Mouse (Mus musculus) heart, adult 10 weeks (tissue): ENCODE results near the gene Plekha6. TPM values are rescaled to one million over a fixed set of nuclear protein-coding genes. Genes with fewer than 3 reads are reported as not detected.

Experiments
- polyA plus RNA-seq: library from polyadenylated mRNA; stranded (reverse); fragments of 350-450 nt; fragmentation: Illumina TruSeq; extraction: RNeasy Lipid Tissue Mini Kit (QIAGEN cat#74804); gene quantifications from one replicate; pipeline ENCODE4 v1.2.3, GENCODE M21; 2014; ENCODE audit warnings: low read depth, low replicate concordance

Plekha6 gene
- 66.6 TPM for polyA plus RNA-seq

GRCm38 (mm10) chr1:133163820-133164431, at the start of gene Plekha6:
Plekha6 (plus strand) TSS chr1:133164210.

GRCm38 (mm10) chr1:133130638-133131560, 33.1 kb upstream of the Plekha6 start, which contains the start of gene Ppp1r15b:
Ppp1r15b (plus strand) TSS chr1:133131143.

GRCm38 (mm10) chr1:133309652-133310267, 145.8 kb downstream of the Plekha6 start, which contains the start of gene Golt1a:
Golt1a (plus strand) TSS chr1:133309800.

GRCm38 (mm10) chr1:133321267-133321925, 157.4 kb downstream of the Plekha6 start, which contains the start of gene Kiss1:
Kiss1 (plus strand) TSS chr1:133321875.

GRCm38 (mm10) chr1:133350210-133350609, 186.2 kb downstream of the Plekha6 start, which contains the start of gene Ren1:
Ren1 (plus strand) TSS chr1:133350510.

Other genes with a start within 250 kb of the Plekha6 start
- gene Mdm4, start 133.6 kb upstream of the Plekha6 start, polyA plus RNA-seq, result 37.5 TPM
- gene Pik3c2b, start 118.5 kb upstream of the Plekha6 start, polyA plus RNA-seq, result 12.1 TPM
- gene Ppp1r15b, start 33.1 kb upstream of the Plekha6 start, polyA plus RNA-seq, result 15.2 TPM
- gene Golt1a, start 145.6 kb downstream of the Plekha6 start, polyA plus RNA-seq, result not detected
- not detected for gene Kiss1, start 157.7 kb downstream of the Plekha6 start, polyA plus RNA-seq
- 0.47 TPM for gene Ren1, start 186.3 kb downstream of the Plekha6 start, polyA plus RNA-seq
- 1.0 TPM for gene Etnk2, start 199.4 kb downstream of the Plekha6 start, polyA plus RNA-seq